Mouse (Mus musculus): ENCODE data around the gene Ebi3. TPM values are rescaled to one million over a fixed set of nuclear protein-coding genes. Genes with fewer than 3 reads are reported as not detected.

Ebi3 gene
- not detected for polyA plus RNA-seq (2014; fragmentation: Illumina TruSeq; extraction: RNeasy Lipid Tissue Mini Kit (QIAGEN cat#74804); ENCODE audit: low replicate concordance)

GRCm38 (mm10) chr17:55952447-55953027 lies at the start of gene Ebi3:
TSS of gene Ebi3 (plus strand) at chr17:55952640.

GRCm38 (mm10) chr17:55949400-55949799 lies 3.0 kb upstream of the Ebi3 start, which contains the start of gene Zfp119b:
TSS of gene Zfp119b (minus strand) at chr17:55949500.

GRCm38 (mm10) chr17:55958918-55959728 lies 6.7 kb downstream of the Ebi3 start, which contains the start of gene Yju2:
TSS of gene Yju2 (plus strand) at chr17:55959099.

GRCm38 (mm10) chr17:55969966-55970891 lies 17.8 kb downstream of the Ebi3 start, which contains the start of gene Shd:
TSS of gene Shd (plus strand) at chr17:55970467.

GRCm38 (mm10) chr17:55986030-55986961 lies 33.9 kb downstream of the Ebi3 start, which contains the start of gene Fsd1:
TSS of gene Fsd1 (plus strand) at chr17:55986509.

GRCm38 (mm10) chr17:56005415-56006061 lies 53.1 kb downstream of the Ebi3 start, which contains the start of the genes Stap2 and Mpnd:
TSS of gene Stap2 (minus strand) at chr17:56005584.
TSS of gene Mpnd (plus strand) at chr17:56005711.

Other genes with a start within 250 kb of the Ebi3 start
- 20.1 TPM for gene Pot1b, start 240.0 kb upstream of the Ebi3 start, polyA plus RNA-seq (2014; fragmentation: Illumina TruSeq; extraction: RNeasy Lipid Tissue Mini Kit (QIAGEN cat#74804); ENCODE audit: low replicate concordance)
- 7.0 TPM for gene Adgre4, start 202.7 kb upstream of the Ebi3 start, polyA plus RNA-seq (2014; fragmentation: Illumina TruSeq; extraction: RNeasy Lipid Tissue Mini Kit (QIAGEN cat#74804); ENCODE audit: low replicate concordance)
- 19.6 TPM for gene Zfp119a, start 73.7 kb upstream of the Ebi3 start, polyA plus RNA-seq (2014; fragmentation: Illumina TruSeq; extraction: RNeasy Lipid Tissue Mini Kit (QIAGEN cat#74804); ENCODE audit: low replicate concordance)
- gene Zfp959, start 60.5 kb upstream of the Ebi3 start, polyA plus RNA-seq (2014; fragmentation: Illumina TruSeq; extraction: RNeasy Lipid Tissue Mini Kit (QIAGEN cat#74804); ENCODE audit: low replicate concordance), result 40.5 TPM
- 20.5 TPM for gene Zfp119b, start 3.1 kb upstream of the Ebi3 start, polyA plus RNA-seq (2014; fragmentation: Illumina TruSeq; extraction: RNeasy Lipid Tissue Mini Kit (QIAGEN cat#74804); ENCODE audit: low replicate concordance)
- gene Yju2, start 6.5 kb downstream of the Ebi3 start, polyA plus RNA-seq (2014; fragmentation: Illumina TruSeq; extraction: RNeasy Lipid Tissue Mini Kit (QIAGEN cat#74804); ENCODE audit: low replicate concordance), result not detected
- not detected for gene Shd, start 17.8 kb downstream of the Ebi3 start, polyA plus RNA-seq (2014; fragmentation: Illumina TruSeq; extraction: RNeasy Lipid Tissue Mini Kit (QIAGEN cat#74804); ENCODE audit: low replicate concordance)
- not detected for gene Fsd1, start 33.9 kb downstream of the Ebi3 start, polyA plus RNA-seq (2014; fragmentation: Illumina TruSeq; extraction: RNeasy Lipid Tissue Mini Kit (QIAGEN cat#74804); ENCODE audit: low replicate concordance)
- 15.4 TPM for gene Stap2, start 52.9 kb downstream of the Ebi3 start, polyA plus RNA-seq (2014; fragmentation: Illumina TruSeq; extraction: RNeasy Lipid Tissue Mini Kit (QIAGEN cat#74804); ENCODE audit: low replicate concordance)
- gene Mpnd, start 53.1 kb downstream of the Ebi3 start, polyA plus RNA-seq (2014; fragmentation: Illumina TruSeq; extraction: RNeasy Lipid Tissue Mini Kit (QIAGEN cat#74804); ENCODE audit: low replicate concordance), result 0.63 TPM
- 0.52 TPM for gene Sh3gl1, start 84.0 kb downstream of the Ebi3 start, polyA plus RNA-seq (2014; fragmentation: Illumina TruSeq; extraction: RNeasy Lipid Tissue Mini Kit (QIAGEN cat#74804); ENCODE audit: low replicate concordance)
- 0.26 TPM for gene Chaf1a, start 87.8 kb downstream of the Ebi3 start, polyA plus RNA-seq (2014; fragmentation: Illumina TruSeq; extraction: RNeasy Lipid Tissue Mini Kit (QIAGEN cat#74804); ENCODE audit: low replicate concordance)
- gene Ubxn6, start 122.4 kb downstream of the Ebi3 start, polyA plus RNA-seq (2014; fragmentation: Illumina TruSeq; extraction: RNeasy Lipid Tissue Mini Kit (QIAGEN cat#74804); ENCODE audit: low replicate concordance), result 14.4 TPM
- 2.2 TPM for gene Hdgfl2, start 127.0 kb downstream of the Ebi3 start, polyA plus RNA-seq (2014; fragmentation: Illumina TruSeq; extraction: RNeasy Lipid Tissue Mini Kit (QIAGEN cat#74804); ENCODE audit: low replicate concordance)
- 0.41 TPM for gene Plin4, start 157.2 kb downstream of the Ebi3 start, polyA plus RNA-seq (2014; fragmentation: Illumina TruSeq; extraction: RNeasy Lipid Tissue Mini Kit (QIAGEN cat#74804); ENCODE audit: low replicate concordance)
- gene Plin5, start 165.0 kb downstream of the Ebi3 start, polyA plus RNA-seq (2014; fragmentation: Illumina TruSeq; extraction: RNeasy Lipid Tissue Mini Kit (QIAGEN cat#74804); ENCODE audit: low replicate concordance), result not detected
- gene Lrg1, start 169.4 kb downstream of the Ebi3 start, polyA plus RNA-seq (2014; fragmentation: Illumina TruSeq; extraction: RNeasy Lipid Tissue Mini Kit (QIAGEN cat#74804); ENCODE audit: low replicate concordance), result not detected
- not detected for gene Sema6b, start 187.7 kb downstream of the Ebi3 start, polyA plus RNA-seq (2014; fragmentation: Illumina TruSeq; extraction: RNeasy Lipid Tissue Mini Kit (QIAGEN cat#74804); ENCODE audit: low replicate concordance)
- 0.97 TPM for gene Tnfaip8l1, start 209.8 kb downstream of the Ebi3 start, polyA plus RNA-seq (2014; fragmentation: Illumina TruSeq; extraction: RNeasy Lipid Tissue Mini Kit (QIAGEN cat#74804); ENCODE audit: low replicate concordance)
- gene Mydgf, start 231.3 kb downstream of the Ebi3 start, polyA plus RNA-seq (2014; fragmentation: Illumina TruSeq; extraction: RNeasy Lipid Tissue Mini Kit (QIAGEN cat#74804); ENCODE audit: low replicate concordance), result 5.6 TPM

All from small intestine, adult 10 weeks (tissue).